Mouse (Mus musculus) frontal cortex, postnatal 10 days (tissue): ENCODE measurements around the gene Tmem190.

ENCODE experiments used
- DNase-seq, 2 experiments: peaks; one replicate each; pipeline ENCODE4 v3.0.0; 2022; ENCODE audit warnings: low spot score in 2 of 2, mixed read lengths in 1 of 2

Gene Tmem190

DNA sequence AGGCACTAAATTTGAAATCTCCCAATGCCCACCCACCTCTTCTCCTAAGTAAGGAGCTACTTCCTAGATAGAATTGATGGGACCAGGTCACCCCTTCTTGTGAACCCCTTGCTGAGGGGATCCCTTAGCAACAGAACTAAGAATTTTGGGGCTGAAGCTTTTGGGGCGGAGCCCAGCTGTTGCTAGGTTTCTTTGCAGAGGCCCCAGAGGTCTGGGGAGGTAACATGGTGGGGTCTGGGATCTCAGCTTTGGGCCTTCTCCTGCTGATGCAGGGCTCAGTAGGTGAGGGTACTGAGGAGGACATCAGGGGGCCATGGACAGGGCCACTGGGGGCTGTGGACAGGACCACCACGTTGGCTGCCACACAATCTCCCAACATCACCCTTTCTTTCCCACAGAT lies at the start of gene Tmem190, which contains the start of gene Il11:
Tmem190 (plus strand) TSS at position 179 of the 400 bp plus-strand sequence.
Il11 (minus strand) TSS at position 101 of the 400 bp plus-strand sequence.
- no peak for DNase-seq

GRCm38 (mm10) chr7:4732968-4733392 lies 49.8 kb upstream of the Tmem190 start:
- DNase-seq: no peak

GRCm38 (mm10) chr7:4739041-4739543 lies 43.6 kb upstream of the Tmem190 start:
- DNase-seq: no peak

GRCm38 (mm10) chr7:4739544-4740275 lies 43.0 kb upstream of the Tmem190 start, which contains the start of gene Kmt5c:
TSS of gene Kmt5c (plus strand) at chr7:4740115.
- DNase-seq: peak; percentile 99

DNA sequence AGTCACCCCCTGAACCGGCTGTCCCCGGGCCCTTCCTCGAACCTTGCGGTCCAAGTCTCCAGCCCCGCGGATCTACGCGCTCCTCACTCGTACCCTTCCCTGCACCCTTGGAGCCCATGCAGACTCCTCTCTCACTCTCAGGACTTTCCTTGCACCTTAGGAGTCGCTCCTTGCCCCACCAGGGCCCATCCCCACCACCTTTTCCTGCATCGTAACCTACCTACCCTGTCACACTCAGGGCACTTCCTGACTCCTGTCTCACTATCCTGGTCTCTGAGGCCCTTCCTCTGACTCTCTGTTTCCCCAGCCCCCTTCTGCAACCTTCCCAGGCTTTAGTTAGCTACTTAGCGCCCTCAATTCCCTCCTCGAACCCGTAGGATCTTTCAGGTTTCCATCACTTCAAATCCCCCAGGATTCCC lies 42.4 kb upstream of the Tmem190 start:
- DNase-seq: no peak

GRCm38 (mm10) chr7:4741151-4741550 lies 41.6 kb upstream of the Tmem190 start:
- peak; percentile 22 to 44 for DNase-seq

DNA sequence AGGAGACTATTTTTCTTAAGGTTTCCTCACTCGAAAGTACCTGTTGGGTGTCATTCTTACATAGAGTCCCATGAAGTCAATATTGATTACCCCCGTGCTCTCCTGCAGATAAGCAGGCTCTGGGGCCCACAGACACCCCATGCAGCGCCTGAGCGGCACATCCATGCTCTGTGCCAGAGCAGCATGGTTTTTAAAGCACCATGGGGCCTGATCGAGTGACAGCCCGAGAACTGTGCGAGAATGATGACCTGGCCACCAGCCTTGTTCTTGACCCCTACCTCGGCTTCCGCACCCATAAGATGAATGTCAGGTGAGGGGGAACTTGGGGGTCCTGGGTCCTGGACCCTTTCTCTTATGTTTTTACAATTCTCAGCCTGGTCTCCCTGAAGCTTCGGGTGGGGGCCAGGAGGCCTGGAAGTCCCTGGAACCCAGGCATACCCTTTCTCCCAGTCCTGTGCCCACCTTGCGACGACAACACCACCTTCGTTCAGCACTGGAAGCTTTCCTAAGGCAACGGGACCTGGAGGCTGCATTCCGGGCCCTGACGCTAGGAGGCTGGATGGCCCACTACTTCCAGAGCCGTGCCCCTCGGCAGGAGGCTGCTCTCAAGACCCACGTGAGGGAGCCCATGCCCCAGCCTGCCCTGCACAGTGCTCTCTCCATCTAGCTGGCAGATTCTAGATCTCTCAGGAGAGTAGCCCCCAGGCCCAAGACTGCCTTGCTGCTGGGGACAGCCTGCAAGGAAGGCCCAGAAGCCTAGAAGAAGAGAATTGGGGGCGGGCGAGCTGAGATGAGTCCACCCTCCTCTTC lies 40.9 kb upstream of the Tmem190 start:
- no peak for DNase-seq

- DNase-seq: no peak
Observed at GRCm38 (mm10) chr7:4742482-4742819, 40.3 kb upstream of the Tmem190 start.

DNA sequence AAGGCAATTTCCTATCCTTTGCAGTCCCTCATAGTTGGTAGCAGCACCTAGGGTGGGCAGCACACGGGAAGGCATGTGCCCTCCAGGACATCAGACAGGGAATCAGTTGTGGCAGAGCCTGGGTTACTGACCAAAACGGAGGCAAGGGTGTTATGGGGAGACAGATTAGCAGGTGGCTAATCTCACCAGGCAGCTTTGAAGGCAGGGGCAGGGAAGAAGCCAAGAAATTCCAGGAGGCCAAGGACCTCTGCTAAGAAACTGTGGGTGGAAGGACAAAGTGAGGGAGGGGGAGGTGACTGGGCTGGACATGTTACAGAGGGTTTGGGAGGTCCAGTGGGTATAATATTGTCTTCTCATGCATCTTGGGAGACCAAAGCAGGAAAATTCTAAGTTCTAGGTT lies 39.4 kb upstream of the Tmem190 start:
- DNase-seq: no peak

DNA sequence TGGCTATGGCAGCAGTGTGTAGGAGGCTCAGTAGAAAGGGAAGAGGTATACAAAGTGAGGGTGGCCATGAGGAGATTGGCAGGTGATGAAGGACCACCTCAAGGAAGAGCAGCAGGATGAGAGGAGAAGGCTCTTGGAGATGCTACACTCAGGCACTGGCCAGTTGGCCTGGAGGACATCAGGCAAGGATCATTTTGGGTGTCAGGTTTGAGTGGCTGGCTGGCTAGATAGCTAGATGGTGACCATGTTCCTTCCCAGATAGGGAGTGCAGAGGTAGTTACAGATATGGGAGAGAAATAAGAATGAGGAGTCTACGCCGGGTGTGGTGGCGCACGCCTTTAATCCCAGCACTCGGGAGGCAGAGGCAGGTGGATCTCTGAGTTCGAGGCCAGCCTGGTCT lies 37.9 kb upstream of the Tmem190 start:
- no peak for DNase-seq

- DNase-seq: no peak
Observed at GRCm38 (mm10) chr7:4746326-4746980, 36.3 kb upstream of the Tmem190 start.

GRCm38 (mm10) chr7:4747156-4747899 lies 35.4 kb upstream of the Tmem190 start:
- DNase-seq: no peak

DNA sequence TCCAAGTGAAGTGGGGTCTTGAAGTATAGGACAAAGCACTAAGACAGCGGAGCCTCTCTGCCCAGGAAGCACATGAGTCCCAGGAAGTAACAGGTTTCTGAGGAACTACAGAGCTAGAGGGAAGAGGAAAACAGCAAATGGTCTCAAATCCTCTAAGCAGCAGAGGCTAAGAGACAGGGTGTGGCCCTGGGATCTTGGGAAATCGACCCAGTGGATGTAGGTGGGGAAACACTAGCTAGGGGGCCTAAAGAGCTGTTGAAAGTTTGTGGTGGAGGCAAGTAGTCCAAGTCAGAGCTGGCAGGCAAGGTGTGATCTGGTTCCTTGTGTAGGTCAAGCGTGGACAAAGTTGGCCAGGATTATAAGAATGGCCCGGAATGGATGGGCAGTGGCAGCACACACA lies 34.4 kb upstream of the Tmem190 start:
- DNase-seq: no peak

DNA sequence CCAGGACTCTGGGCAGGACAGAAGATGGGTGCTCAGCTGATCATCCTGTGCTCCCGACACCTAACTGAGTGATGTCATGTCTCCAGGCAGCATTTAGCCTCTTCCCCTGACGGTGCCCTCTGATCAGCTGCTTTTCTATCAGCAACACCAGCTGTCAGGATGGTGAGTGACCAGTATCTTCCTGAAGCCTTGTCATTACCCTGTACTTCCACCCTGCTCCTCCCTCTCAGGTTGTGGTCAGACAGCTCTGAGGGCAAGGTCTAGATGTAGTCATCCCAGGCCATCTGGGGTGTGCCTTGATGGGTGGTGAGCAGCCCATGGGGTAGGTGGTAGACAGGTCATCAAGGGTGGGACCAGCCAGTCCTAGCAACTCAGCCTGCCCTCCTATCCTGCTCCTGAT lies 33.6 kb upstream of the Tmem190 start:
- no peak for DNase-seq

GRCm38 (mm10) chr7:4751971-4752820 lies 30.5 kb upstream of the Tmem190 start:
- DNase-seq: peak; percentile 18 to 19

DNA sequence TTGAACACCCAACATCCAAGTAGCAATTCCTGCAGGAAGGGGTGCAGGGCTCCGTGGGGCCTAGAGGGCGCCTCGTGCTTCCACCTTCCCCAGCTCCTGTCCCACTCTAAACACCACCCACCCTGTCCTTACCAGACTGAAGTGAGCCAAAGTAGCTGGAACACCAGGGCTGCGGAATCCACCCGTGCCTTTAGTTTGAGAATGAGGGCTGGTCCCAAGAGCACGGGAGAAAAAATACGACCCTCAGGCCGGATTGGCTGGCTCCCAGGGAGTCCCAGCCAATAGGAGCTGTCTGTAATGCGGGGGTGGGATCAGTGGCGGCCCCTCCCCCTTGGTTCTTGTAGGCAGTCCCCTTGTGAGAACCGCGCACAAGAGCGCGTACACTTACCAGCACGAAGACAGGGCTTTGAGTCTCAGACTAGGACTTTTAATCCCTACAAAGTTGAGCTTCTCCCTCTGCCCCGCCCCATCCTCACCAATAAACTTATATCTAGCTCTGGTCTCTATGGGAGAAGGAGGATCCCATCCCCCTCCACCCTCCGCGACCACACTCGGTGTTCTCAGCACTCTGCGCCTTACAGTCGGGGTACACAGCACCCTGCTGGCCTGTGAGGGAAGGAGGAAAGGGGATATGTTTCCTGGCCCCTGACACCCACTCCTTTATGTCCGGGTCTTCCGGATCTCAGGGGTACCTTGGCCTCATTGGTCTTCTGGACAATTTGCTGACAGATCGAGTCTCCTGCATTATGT lies 29.7 kb upstream of the Tmem190 start, which contains the start of gene Cox6b2:
Cox6b2 (minus strand) TSS at position 274 of the 750 bp plus-strand sequence.
- DNase-seq: peak; percentile 72 to 76

- DNase-seq: no peak
Observed at GRCm38 (mm10) chr7:4759670-4760069, 23.1 kb upstream of the Tmem190 start.

GRCm38 (mm10) chr7:4764946-4765710 lies 17.6 kb upstream of the Tmem190 start:
- DNase-seq: no peak

DNA sequence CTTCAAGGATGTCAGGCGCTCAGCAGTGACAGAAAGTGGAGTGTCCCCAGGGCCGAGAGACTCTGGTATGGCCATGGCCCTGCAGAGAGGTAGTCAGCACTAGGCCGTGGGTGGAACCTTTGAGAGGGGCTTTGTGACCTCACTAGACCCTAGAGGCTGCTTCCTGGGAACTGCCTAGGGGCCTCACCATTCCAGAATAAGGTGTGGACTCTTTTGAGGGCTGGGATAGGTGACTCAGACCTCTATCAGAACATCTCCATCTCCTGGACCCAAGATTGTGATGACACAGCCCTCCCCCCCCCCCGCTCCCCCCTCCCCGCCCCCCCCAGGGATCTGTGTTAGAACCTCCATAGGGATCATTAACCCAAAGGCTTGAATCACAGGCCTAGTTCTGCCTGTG lies 11.5 kb upstream of the Tmem190 start, which contains the start of gene Fam71e2:
Fam71e2 (minus strand) TSS at position 101 of the 400 bp plus-strand sequence.
- DNase-seq: no peak
